Mouse (Mus musculus) lung, embryonic 15.5 days (tissue): Measurements from ENCODE around the gene Ilkap. TPM values are rescaled to one million over a fixed set of nuclear protein-coding genes. Genes with fewer than 3 reads are reported as not detected.

Source experiments
- ATAC-seq: fragments of 200-750 bp; cut with Nextera tagmentation; 2 replicates; pipeline ENCODE4 v1.8.0; 2017; ENCODE audit warnings: moderate number of reproducible peaks, borderline replicate concordance; ENCODE audit not compliant: low FRiP score, low TSS enrichment; ENCODE audit errors: extremely low read depth
- H3K27ac ChIP-seq: fragments of 300-500 bp; sonication (generic); 2 replicates; pipeline ENCODE4 v1.5.1; 2015; ENCODE audit warnings: moderate library complexity, mild to moderate bottlenecking, inconsistent platforms
- H3K27me3 ChIP-seq: fragments of 300-500 bp; sonication (generic); 2 replicates; pipeline ENCODE4 v1.6.1; 2015; ENCODE audit warnings: inconsistent platforms
- H3K36me3 ChIP-seq: fragments of 300-500 bp; sonication (generic); 2 replicates; pipeline ENCODE4 v1.6.1; 2015; ENCODE audit warnings: inconsistent platforms
- H3K4me1 ChIP-seq: fragments of 300-500 bp; sonication (generic); 2 replicates; pipeline ENCODE4 v1.6.1; 2015; ENCODE audit warnings: inconsistent platforms
- H3K4me2 ChIP-seq: fragments of 300-500 bp; sonication (generic); 2 replicates; pipeline ENCODE4 v1.6.1; 2015; ENCODE audit warnings: inconsistent platforms, mild to moderate bottlenecking, moderate library complexity
- H3K4me3 ChIP-seq: fragments of 300-500 bp; sonication (generic); 2 replicates; pipeline ENCODE4 v1.5.1; 2015; ENCODE audit warnings: mild to moderate bottlenecking, inconsistent platforms
- H3K9ac ChIP-seq: fragments of 300-500 bp; sonication (generic); 2 replicates; pipeline ENCODE4 v1.6.1; 2015; ENCODE audit warnings: inconsistent platforms
- H3K9me3 ChIP-seq: fragments of 300-500 bp; sonication (generic); 2 replicates; pipeline ENCODE4 v1.6.1; 2016; ENCODE audit warnings: inconsistent platforms
- WGBS: fragments of 180-500 bp; shearing (Covaris S2); methylation state at CpG from one replicate; pipeline ENCODE4 v1.1.7; 2015; 5-methylcytosine and 5-hydroxymethylcytosine counted together
- polyA plus RNA-seq: library from polyadenylated mRNA; unstranded; fragments of >200 nt; fragmentation: Nextera tagmentation; extraction: Ambion mirVana; gene quantifications from 2 replicates; pipeline ENCODE4 v1.2.1, GENCODE M21; 2015

Ilkap gene
- polyA plus RNA-seq, 1 experiment from 2014 or later: 146 TPM

DNA sequence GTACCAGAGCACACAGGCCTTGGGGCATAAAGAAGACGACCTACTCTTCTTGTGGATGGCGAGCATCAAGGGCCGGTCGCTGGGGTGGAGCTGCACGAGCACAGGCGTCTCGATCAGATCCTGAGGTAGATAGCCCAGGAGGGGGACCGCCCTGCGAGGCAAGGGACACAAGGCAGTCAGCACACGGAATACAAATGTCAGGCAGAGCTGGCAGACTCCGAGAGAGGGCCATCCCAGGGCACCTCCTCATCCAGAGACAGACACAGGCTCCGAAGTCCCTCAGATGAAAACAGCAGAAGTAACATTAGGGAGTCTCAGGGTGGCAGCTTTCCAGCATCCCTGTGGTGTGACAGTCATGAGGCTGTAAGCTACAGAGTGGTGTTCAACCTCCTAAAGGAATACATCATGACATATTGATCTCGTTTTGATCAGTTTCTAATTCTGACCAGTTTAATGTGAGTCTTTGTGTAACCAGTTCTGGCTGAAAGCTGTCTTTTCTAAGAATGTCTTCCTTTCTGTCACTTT lies 37.1 kb upstream of the Ilkap start:
- H3K4me3 ChIP-seq: no peak overlapping the region
- H3K9me3 ChIP-seq: no peaks in the 10 kb centered on the region
- H3K4me2 ChIP-seq: no peak overlapping the region
- no peaks in the 10 kb centered on the region for H3K27me3 ChIP-seq
- H3K36me3 ChIP-seq: peaks cover 49% of the 10 kb centered on the region
- no peak for ATAC-seq
- no peak overlapping the region; the same call in 1 of the 2 replicates for H3K9ac ChIP-seq
- peaks cover 24% of the 10 kb centered on the region for H3K4me1 ChIP-seq
- H3K27ac ChIP-seq: peak overlapping the region; percentile 91
- WGBS: 74% methylated on average over 13 of the region's 13 CpGs

DNA sequence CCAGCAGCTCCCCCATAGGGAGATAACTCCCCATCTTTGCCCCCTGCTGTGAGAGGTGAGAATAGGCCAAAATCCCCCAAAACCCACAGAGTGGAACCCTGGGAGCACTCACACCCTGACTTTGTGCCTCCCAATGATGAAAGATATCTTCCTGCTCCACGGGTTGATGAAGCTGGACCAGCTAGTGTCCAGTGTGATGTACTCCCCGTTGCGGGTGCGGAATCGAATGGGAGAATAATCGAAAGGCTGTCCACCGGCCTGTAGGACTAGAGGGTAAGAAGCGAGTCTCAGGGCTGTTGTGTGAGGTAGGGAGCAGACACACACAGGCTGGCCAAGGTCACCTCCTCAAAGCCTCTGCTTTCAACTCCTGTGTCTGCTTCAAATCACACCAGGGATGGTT lies 36.3 kb upstream of the Ilkap start:
- Histone ChIP-seq H3K9ac (no peak overlapping the region), H3K9me3 (no peaks in the 10 kb centered on the region), H3K27me3 (no peaks in the 10 kb centered on the region), H3K4me1 (peaks cover 24% of the 10 kb centered on the region), H3K4me2 (no peak overlapping the region), H3K36me3 (peaks cover 48% of the 10 kb centered on the region), H3K4me3 (no peak overlapping the region), H3K27ac (no peak overlapping the region)
- WGBS: 93% methylated on average over 8 of the region's 8 CpGs
- ATAC-seq: no peak

DNA sequence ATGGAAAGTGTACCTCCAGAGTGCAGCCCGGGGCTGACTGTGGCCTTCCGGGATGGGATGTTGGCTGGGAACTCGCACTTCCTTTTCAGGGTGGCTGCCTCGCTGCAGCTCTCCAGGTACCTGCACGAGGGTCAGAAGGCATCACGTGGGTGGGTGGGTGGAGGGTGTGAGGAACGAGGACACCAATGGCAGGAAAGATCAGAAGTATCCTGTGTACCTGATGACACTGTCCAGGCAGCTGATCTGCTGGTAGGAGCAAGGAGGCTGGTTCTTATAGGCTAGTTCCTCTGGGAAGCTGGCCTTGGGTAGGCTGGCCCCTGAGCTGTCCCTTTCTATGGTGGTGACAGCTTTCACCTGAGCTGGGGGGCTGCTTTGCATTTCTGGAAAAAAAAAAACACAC lies 32.1 kb upstream of the Ilkap start:
- 72% methylated on average over 7 of the region's 7 CpGs for WGBS
- ATAC-seq: no peak
- Histone ChIP-seq H3K36me3 (peaks cover 58% of the 10 kb centered on the region), H3K27ac (no peak overlapping the region), H3K9me3 (no peaks in the 10 kb centered on the region), H3K27me3 (no peaks in the 10 kb centered on the region), H3K4me2 (no peak overlapping the region), H3K9ac (no peak overlapping the region), H3K4me3 (no peak overlapping the region), H3K4me1 (peaks cover 7% of the 10 kb centered on the region)

DNA sequence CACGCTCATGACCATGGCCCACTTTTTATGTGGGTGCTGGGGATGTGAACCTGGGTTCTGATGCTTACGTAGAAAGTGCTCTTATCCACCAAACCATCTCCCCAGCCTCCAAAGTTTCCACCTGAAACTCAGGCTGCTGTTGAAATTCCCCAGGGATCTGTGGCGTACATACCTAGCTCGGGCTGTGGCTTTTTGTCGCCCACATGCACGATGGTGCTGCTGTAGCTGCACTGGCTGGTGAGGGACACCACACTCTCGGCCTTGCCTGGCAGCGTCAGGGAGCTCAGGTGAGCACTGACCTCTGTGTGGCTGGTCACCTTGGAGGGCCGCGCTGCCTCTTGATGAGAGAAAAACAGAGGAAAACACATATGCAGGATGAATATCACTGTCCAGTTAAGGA lies 30.6 kb upstream of the Ilkap start:
- Histone ChIP-seq H3K36me3 (peaks cover 52% of the 10 kb centered on the region), H3K4me2 (no peak overlapping the region), H3K4me3 (no peak overlapping the region), H3K27ac (no peak overlapping the region), H3K27me3 (no peaks in the 10 kb centered on the region), H3K9me3 (no peaks in the 10 kb centered on the region), H3K9ac (no peak overlapping the region), H3K4me1 (no peaks in the 10 kb centered on the region)
- 90% methylated on average over 10 of the region's 10 CpGs for WGBS
- ATAC-seq: no peak

DNA sequence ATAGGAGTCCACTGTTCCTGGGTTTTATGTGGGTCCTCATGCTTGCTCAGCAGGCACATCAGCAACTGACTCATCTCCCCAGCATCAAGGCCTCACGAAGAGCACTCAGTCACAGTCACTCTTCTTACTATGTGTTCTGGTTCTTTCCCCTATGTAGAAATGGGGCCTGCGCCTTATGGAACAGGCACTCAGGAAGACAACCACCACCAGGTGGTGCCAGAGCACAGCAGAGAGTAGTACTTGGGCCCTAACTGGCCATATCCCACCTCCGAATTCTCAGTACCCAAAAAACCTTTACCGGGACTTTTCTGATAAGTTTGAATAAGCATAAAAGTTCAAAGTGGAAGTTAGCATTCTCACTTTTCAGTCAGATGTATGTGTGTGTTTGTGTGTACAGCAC lies 30.0 kb upstream of the Ilkap start:
- Histone ChIP-seq H3K9me3 (no peaks in the 10 kb centered on the region), H3K4me2 (no peak overlapping the region), H3K4me3 (no peak overlapping the region), H3K9ac (no peak overlapping the region), H3K4me1 (no peaks in the 10 kb centered on the region), H3K27me3 (no peaks in the 10 kb centered on the region), H3K27ac (no peak overlapping the region), H3K36me3 (peaks cover 52% of the 10 kb centered on the region)
- WGBS: 27% methylated on average over 4 of the region's 4 CpGs
- no peak for ATAC-seq

DNA sequence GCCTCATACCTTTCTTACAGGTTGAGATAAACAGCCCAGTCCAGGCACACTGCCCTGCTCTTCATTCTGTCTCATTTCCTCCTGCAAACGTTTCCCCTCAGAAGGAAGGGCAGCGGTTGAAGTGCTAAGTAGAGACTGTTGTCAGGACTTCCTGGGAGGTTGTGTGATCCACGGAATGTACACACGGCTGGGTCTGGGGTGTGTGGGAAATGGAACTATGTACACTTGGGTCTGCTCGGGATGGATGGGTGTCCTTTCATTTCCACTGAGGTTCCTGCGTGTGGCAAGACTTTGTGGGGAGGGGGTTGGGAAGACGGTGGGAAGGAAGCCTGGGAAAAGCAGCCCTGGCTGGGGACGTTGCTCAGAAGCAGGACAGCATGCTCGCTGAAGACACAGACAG lies 27.8 kb upstream of the Ilkap start:
- 65% methylated on average over 9 of the region's 9 CpGs for WGBS
- Histone ChIP-seq H3K36me3 (peaks cover 38% of the 10 kb centered on the region), H3K9me3 (no peaks in the 10 kb centered on the region), H3K4me1 (no peaks in the 10 kb centered on the region), H3K9ac (no peak overlapping the region), H3K27me3 (no peaks in the 10 kb centered on the region), H3K27ac (no peak overlapping the region), H3K4me2 (no peak overlapping the region), H3K4me3 (no peak overlapping the region)
- ATAC-seq: no peak

DNA sequence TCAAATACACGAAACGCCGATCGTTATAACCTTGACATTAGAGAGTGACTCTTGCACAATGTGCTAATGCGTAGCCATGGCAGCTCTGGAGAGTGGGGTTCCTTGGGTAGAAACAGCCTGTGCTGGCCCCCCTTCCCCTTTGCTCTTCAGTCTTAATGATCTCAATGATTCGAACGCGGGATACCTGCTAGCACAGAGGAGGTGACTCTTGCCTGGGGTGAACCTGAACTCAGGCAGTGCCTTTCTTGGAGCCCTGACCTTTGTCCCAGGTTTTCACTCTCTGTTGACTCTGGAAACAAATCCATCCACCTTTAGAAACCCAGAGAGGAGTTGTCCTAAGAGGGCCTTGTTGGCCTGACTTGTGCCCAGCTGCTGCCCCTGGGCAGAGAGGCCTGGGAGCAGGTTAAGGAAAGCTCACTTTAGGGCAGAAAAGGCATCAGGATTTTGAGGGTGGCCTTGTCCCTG lies 22.0 kb upstream of the Ilkap start:
- Histone ChIP-seq H3K4me1 (no peaks in the 10 kb centered on the region), H3K27me3 (no peaks in the 10 kb centered on the region), H3K27ac (no peak overlapping the region), H3K9ac (no peak overlapping the region), H3K4me2 (no peak overlapping the region), H3K9me3 (no peaks in the 10 kb centered on the region), H3K36me3 (peaks cover 36% of the 10 kb centered on the region), H3K4me3 (no peak overlapping the region)
- no peak for ATAC-seq
- 87% methylated on average over 8 of the region's 8 CpGs for WGBS

DNA sequence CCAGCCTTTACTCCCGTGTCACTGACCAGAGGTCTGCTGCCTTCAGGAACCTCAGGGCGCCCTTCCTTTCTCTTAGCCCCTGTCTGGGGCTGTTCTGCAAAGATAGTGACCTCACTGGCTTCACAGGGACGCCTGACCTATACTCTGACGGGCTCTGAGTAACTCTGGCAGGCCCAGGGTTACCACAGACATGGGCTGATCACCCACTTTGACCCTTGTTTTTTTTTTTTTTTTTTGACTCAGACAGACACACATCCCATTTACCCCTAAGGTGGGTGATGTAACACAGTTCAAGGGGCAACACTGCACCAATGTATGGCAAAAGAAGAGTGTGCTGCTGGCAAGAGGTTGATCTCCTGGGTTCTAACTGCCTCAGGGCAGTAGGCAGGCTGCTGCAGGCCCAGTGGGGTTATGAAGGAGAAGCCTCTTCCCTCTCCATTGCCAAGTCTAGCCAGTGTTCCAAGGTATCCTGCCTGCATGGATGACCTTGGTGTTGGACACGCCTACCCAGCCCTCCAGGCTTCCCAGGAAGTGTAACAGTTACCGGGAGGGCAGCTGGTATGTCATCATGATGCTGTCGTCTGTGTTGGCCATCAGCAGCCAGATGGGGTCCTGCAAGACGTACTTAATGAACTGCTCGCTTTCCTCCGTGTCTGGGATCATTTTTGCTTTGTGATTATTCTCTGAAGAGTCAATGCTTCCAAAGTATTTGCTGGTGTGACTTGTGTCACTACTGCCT lies 21.4 kb upstream of the Ilkap start:
- H3K4me3 ChIP-seq: no peak overlapping the region
- H3K9me3 ChIP-seq: no peaks in the 10 kb centered on the region
- no peaks in the 10 kb centered on the region for H3K27me3 ChIP-seq
- peaks cover 36% of the 10 kb centered on the region for H3K36me3 ChIP-seq
- H3K9ac ChIP-seq: no peak overlapping the region
- H3K4me2 ChIP-seq: no peak overlapping the region
- H3K4me1 ChIP-seq: peaks cover 5% of the 10 kb centered on the region
- H3K27ac ChIP-seq: no peak overlapping the region
- no peak for ATAC-seq
- WGBS: 63% methylated on average over 10 of the region's 10 CpGs

DNA sequence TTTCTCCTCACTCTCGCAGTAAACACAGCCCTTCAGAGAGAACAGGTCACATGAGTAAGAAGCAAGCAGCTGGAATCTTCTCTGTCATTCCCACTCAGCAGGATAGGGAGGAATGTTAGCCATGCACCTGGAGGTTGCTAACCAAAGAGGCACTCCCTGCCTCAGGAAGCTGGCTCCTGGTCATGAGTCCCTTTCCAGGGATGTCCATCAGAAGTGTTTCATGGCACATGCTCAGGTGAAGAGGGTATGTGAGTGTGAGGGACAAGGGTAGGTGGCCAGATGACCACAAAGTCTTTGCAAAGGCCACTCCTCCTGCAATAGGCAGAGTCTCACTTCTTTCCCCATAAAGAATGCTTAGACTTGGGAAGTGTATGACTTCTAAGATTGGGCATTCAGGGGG lies 19.4 kb upstream of the Ilkap start:
- 64% methylated on average over 1 of the region's 1 CpGs for WGBS
- Histone ChIP-seq H3K4me3 (no peak overlapping the region), H3K27me3 (no peaks in the 10 kb centered on the region), H3K9ac (no peak overlapping the region), H3K4me2 (no peak overlapping the region), H3K4me1 (peaks cover 22% of the 10 kb centered on the region), H3K36me3 (peaks cover 27% of the 10 kb centered on the region), H3K9me3 (no peaks in the 10 kb centered on the region), H3K27ac (no peak overlapping the region)
- ATAC-seq: no peak

DNA sequence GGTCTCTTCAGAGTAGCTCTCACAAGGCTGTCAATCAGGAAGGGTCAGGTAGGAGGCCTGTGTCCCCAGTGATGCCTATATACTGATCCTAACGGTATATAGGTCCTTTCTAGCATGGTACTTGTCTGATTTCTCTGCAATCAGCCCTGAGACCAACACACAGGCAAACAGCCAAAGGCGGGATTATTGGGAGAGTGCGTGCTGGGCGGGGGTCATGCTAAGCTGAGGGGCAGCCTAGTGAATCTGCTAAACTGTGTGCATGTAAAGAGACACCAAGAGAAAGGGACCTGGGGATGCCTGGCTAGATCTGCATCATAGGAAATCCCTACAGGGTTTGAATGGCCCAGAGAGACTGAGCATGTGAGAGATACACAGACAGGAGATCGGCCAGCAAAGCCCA lies 16.7 kb upstream of the Ilkap start:
- H3K4me1 ChIP-seq: peaks cover 34% of the 10 kb centered on the region
- H3K27ac ChIP-seq: peak overlapping the region; percentile 93
- H3K4me2 ChIP-seq: no peak overlapping the region
- WGBS: 76% methylated on average over 5 of the region's 5 CpGs
- no peaks in the 10 kb centered on the region for H3K9me3 ChIP-seq
- no peaks in the 10 kb centered on the region for H3K27me3 ChIP-seq
- peaks cover 26% of the 10 kb centered on the region for H3K36me3 ChIP-seq
- no peak overlapping the region for H3K4me3 ChIP-seq
- ATAC-seq: no peak
- no peak overlapping the region for H3K9ac ChIP-seq

DNA sequence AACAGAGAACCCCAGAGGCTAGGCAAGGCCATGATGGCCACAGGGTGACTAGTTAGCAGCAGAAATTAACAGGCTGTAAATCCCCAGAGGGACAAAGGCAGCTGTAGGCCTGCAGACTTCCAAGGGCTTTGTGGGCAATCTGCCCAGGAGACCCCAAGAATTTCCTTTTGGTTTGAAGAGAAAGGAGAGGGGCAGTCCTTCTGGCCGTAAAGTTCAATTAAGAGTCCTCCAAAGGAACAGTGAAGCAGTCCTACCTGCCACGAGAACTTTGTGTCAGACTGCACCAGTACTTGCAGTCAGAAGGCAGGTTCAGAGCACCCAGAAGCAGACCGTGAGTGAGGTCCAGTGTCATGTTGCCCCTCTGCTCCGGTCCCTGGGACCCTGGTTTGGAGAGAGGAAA lies 16.3 kb upstream of the Ilkap start:
- H3K27me3 ChIP-seq: no peaks in the 10 kb centered on the region
- no peaks in the 10 kb centered on the region for H3K9me3 ChIP-seq
- WGBS: 49% methylated on average over 4 of the region's 4 CpGs
- H3K36me3 ChIP-seq: peaks cover 22% of the 10 kb centered on the region
- peak overlapping the region; percentile 93 for H3K27ac ChIP-seq
- H3K4me1 ChIP-seq: peaks cover 34% of the 10 kb centered on the region
- H3K9ac ChIP-seq: no peak overlapping the region
- H3K4me3 ChIP-seq: no peak overlapping the region
- ATAC-seq: no peak
- H3K4me2 ChIP-seq: peak overlapping the region; percentile 95

DNA sequence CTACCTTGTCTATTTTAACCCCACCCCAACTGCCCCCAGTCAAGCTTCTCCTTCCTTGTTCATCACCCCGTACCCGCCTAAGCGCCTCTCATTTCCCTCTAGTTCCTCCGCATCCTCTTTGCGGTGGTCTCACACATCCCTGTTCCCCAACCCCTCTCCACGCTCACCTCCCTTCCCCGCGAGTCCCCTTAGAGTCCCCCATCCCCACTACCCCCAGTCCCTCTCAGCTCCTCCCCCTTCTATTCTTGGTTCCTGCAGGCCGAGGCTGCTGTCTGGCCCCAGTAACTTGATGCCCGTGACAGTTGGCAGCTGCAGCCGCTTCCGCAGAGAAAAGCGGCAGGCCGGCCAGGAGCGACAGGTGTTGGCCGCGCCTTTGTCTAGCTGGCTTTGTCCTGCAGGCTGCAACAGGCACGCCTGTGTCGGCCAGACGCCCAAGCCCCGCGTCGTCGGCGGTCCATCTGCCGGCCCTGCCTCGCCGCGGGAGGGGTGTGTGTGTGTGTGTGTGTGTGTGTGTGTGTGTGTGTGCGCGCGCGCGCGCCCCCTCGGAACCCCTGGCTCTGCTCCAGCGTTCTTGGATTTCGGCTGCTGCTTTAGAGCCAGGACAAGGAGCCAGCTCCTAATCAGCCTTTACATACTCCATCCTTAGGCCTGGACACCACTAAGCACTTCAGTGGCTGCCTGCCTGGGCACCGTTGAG lies 15.4 kb upstream of the Ilkap start, which contains the start of gene Hes6:
Gene Hes6 (minus strand): TSS at position 141 of the 697 bp plus-strand sequence.
- peak within 1 kb of the TSS; percentile 93 for H3K27ac ChIP-seq
- peak within 1 kb of the TSS; percentile 66 for H3K4me3 ChIP-seq
- H3K4me2 ChIP-seq: peak within 1 kb of the TSS; percentile 95
- H3K9me3 ChIP-seq: no peaks in the 10 kb centered on the region
- H3K27me3 ChIP-seq: no peaks in the 10 kb centered on the region
- peak; percentile 50 for ATAC-seq
- H3K9ac ChIP-seq: peak within 1 kb of the TSS; percentile 68
- H3K4me1 ChIP-seq: peaks cover 34% of the 10 kb centered on the region
- under 1% methylated on average over 36 of the region's 39 CpGs for WGBS
- H3K36me3 ChIP-seq: peaks cover 18% of the 10 kb centered on the region
